Comparison of ENCODE assay signal across 25 mouse cellular contexts in the genomic region with DNA sequence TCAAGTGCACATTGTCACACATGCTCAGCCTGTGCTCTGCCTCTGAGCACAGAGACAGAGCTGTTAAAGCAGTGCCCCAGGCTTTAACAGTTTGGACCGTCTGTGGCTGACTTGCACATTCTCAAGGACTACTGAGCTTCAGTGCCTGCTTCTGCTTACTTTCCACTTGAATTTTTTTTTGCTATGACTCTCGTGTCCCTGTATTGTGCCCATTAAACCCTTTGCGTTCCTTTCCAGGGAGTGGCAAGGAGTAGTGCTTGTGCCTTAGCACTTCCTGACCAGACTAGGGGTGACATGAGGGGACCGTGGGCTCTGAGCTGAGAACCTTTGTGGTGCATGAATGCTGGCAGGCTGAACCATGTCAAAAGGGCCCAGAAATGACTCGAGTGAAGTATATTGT. TPM values are rescaled to one million over a fixed set of nuclear protein-coding genes. Genes with fewer than 3 reads are reported as not detected.
A peak's percentile ranks its signal among the peaks of the same experiment; 100 is the strongest.
DNase-seq lines count a peak whose midpoint lies in the region; ATAC-seq and TF ChIP-seq lines count a peak whose summit lies in the region.
"Had no signal": no experiment of that assay in that cellular context is flagged by ENCODE, and none has a peak within 500 bp of the region (broad histone marks: within the 10 kb centered on the region; RNA-seq: fewer than 3 reads in every experiment).

No protein-coding gene starts in this region.

- H3K4me2 ChIP-seq in lung, embryonic 16.5 days (ENCODE audit: low read depth, low read length) = no peak overlapping the region
- H3K4me2 ChIP-seq: forebrain, embryonic 13.5 days; heart, embryonic 12.5 days; heart, embryonic 15.5 days; hindbrain, embryonic 13.5 days had no signal

- H3K4me1 ChIP-seq in lung, adult 2 months (ENCODE audit: control insufficient read depth, insufficient read depth, low read length) = no peaks in the 10 kb centered on the region
- peaks cover 9% of the 10 kb centered on the region for H3K4me1 ChIP-seq in lung, embryonic 16.5 days (replicated peaks; ENCODE audit: control insufficient read depth, insufficient read depth, low read length)

- H3K4me3 ChIP-seq in lung, adult 2 months (replicated peaks; ENCODE audit: extremely low read depth, low read depth, low read length) = no peak overlapping the region
- no peak overlapping the region for H3K4me3 ChIP-seq in lung, embryonic 16.5 days (ENCODE audit: low read length)
- H3K4me3 ChIP-seq: forebrain, embryonic 10.5 days; forebrain, embryonic 13.5 days; heart, embryonic 12.5 days; heart, embryonic 15.5 days; hindbrain, embryonic 10.5 days; hindbrain, embryonic 13.5 days had no signal

- H3K36me3 ChIP-seq in lung, embryonic 16.5 days (ENCODE audit: control insufficient read depth, insufficient read depth, low read length) = no peaks in the 10 kb centered on the region
- H3K36me3 ChIP-seq: forebrain, embryonic 10.5 days; heart, embryonic 12.5 days; heart, embryonic 15.5 days; hindbrain, embryonic 10.5 days; hindbrain, embryonic 13.5 days had no signal

- no peaks in the 10 kb centered on the region for H3K27me3 ChIP-seq in lung, embryonic 16.5 days (ENCODE audit: control insufficient read depth, insufficient read depth, low read depth, low read length)
- H3K27me3 ChIP-seq: forebrain, embryonic 13.5 days; heart, embryonic 12.5 days; heart, embryonic 15.5 days had no signal

- WGBS in lung, adult 2 months = 43% methylated on average over 5 of the region's 5 CpGs
- 31% methylated on average over 5 of the region's 5 CpGs for WGBS in lung, embryonic 16.5 days

- peak overlapping the region; percentile 88 for H3K27ac ChIP-seq in lung, embryonic 16.5 days (ENCODE audit: low read length)
- H3K27ac ChIP-seq: forebrain, embryonic 10.5 days; forebrain, embryonic 13.5 days; heart, embryonic 15.5 days; hindbrain, embryonic 10.5 days; hindbrain, embryonic 13.5 days had no signal

- peak; percentile 82 for ATAC-seq in lung, embryonic 16.5 days (ENCODE audit: low read depth)
- ATAC-seq: forebrain, embryonic 13.5 days; forebrain, embryonic 16.5 days; hindbrain, embryonic 16.5 days had no signal

- no peak for TF ChIP-seq CTCF in lung, adult 2 months (IDR thresholded peaks at IDR 0.05; ENCODE audit: insufficient read depth, low read length)

- no peak for TF ChIP-seq POLR2A in lung, adult 2 months (IDR thresholded peaks at IDR 0.05; ENCODE audit: borderline replicate concordance, extremely low read depth, low read depth, low read length)

- intact Hi-C loops in left cerebral cortex, postnatal 36 days (cut with DNase I) = no loop called here

- peak; percentile 14 for DNase-seq in cerebellum, adult 9-10 months
- no peak for DNase-seq in cerebellum, postnatal 4 days (ENCODE audit: low spot score in 2 of 2)
- DNase-seq in lung, adult 2 months = peak; percentile 46
- DNase-seq in lung, postnatal 25 days (ENCODE audit: low spot score) = peak; percentile 75
- DNase-seq in spleen, postnatal 4 days (ENCODE audit: low spot score in 2 of 2) = no peak
- DNase-seq in left cerebral cortex, postnatal 36 days (ENCODE audit: low spot score in 2 of 2) = no peak
- DNase-seq in layer of hippocampus, adult 9-10 months (ENCODE audit: low spot score) = no peak
- DNase-seq: adrenal gland, postnatal 14 days; cerebellum, adult 11 months; cerebellum, postnatal 10 days; cerebellum, postnatal 36 days; gastrocnemius, postnatal 10 days; gastrocnemius, postnatal 36 days; heart, adult 18-20 months; heart, postnatal 10 days; heart, postnatal 36 days had no signal

- H3K9ac ChIP-seq in lung, embryonic 16.5 days (ENCODE audit: low read length) = no peak overlapping the region
- H3K9ac ChIP-seq: forebrain, embryonic 13.5 days; heart, embryonic 12.5 days; heart, embryonic 15.5 days; hindbrain, embryonic 13.5 days had no signal

- H3K9me3 ChIP-seq in lung, embryonic 16.5 days (ENCODE audit: control insufficient read depth, low read length) = no peaks in the 10 kb centered on the region
- H3K9me3 ChIP-seq: forebrain, embryonic 10.5 days; forebrain, embryonic 13.5 days; heart, embryonic 15.5 days; hindbrain, embryonic 10.5 days; hindbrain, embryonic 13.5 days had no signal

RNA-seq across cellular contexts. Expression of a gene that starts 30.3 kb away (rescaled TPM):
- polyA plus RNA-seq in lung, adult 2 months (2012; rRNA removed) = 41.6 and 59.7 TPM in 2 replicates
- polyA plus RNA-seq in lung, embryonic 16.5 days (2015; fragmentation: Nextera tagmentation; extraction: Ambion mirVana) = 171 and 172 TPM in 2 replicates
- total RNA-seq in left cerebral cortex, postnatal 36 days (2021) = 100 to 1,000 TPM; 139 to 153 TPM

Comparison
In these comparisons a context has a peak if more than half of its experiments do, and no peak if none do; other contexts are left out.
1. DNase-seq: peak in cerebellum, adult 9-10 months (single experiment), lung, adult 2 months (single experiment) and lung, postnatal 25 days (single experiment); none in cerebellum, postnatal 4 days (0 of 2), spleen, postnatal 4 days (0 of 2), left cerebral cortex, postnatal 36 days (0 of 2) and layer of hippocampus, adult 9-10 months (single experiment).